Mouse (Mus musculus) cerebellum, adult 2 months (tissue): ENCODE measurements around the gene Olfr1454.

ENCODE experiments used
- CTCF ChIP-seq: fragments of 200-500 bp; IDR thresholded peaks from 2 replicates; pipeline ENCODE4 v1.5.1; 2011; ENCODE audit warnings: low read depth, mild to moderate bottlenecking, control low read depth, low read length, moderate library complexity, borderline replicate concordance; ENCODE audit not compliant: insufficient read depth
- POLR2A ChIP-seq: fragments of 200-500 bp; IDR thresholded peaks from 2 replicates; pipeline ENCODE4 v1.6.1; 2011; ENCODE audit warnings: low read length, control low read depth, borderline replicate concordance; ENCODE audit not compliant: insufficient read depth

DNA sequence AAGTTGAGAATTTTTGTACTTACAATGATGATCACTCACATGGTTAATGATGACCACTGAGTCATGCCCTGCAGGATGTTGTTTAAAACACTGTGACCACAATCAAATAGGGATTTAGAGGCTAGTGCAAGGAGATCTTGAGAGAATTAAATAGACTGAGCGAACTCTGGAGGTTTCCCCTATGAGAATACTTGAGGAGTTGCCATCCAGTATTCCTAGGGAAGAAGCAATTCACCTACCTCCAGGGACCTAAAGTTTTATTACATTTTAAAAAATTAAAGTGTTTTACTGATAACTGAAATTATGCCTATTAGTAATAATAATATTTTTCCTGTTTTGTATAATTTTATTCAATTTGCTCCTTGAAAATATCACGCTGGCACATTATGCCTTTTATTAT, 37.4 kb downstream of the Olfr1454 start, which contains the start of gene Olfr1457:
- TF ChIP-seq POLR2A, result no peak
- no peak for TF ChIP-seq CTCF
